ENCODE assay signal across 8 mouse cellular contexts in the genomic region with DNA sequence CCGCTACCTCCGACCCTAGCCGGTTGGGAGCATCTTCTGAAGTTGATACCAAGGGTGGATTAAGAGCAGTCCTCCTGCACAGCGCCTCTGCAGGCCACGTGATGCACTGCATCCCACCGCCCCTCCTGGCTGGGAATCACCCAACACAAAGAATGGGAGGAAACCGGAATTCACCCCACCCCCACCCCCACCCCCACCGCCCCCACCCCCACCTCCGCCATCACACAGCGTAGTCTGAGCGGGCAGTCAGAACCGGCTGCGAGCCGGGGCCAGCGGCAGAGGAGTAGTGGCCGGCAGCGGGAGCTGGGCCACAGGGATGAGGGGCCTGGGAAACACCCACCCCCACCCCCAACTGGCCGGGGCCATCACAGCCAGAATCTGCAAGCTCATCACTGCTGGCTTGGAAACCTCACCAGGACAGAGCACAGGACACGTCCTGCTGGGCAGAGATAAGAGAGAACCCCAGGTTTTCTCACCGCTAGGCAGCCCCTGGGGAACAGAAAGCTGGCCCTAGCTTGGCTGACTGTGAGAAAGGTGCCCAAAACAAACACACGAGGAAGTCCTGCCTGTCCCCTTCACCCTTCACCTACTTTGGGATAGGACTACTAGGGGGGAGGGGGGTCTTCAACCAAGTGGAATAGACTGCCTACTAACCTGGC.
A peak's percentile ranks its signal among the peaks of the same experiment; 100 is the strongest.
DNase-seq lines count a peak whose midpoint lies in the region; ATAC-seq lines count a peak whose summit lies in the region.

No protein-coding gene starts in this region.

- peak overlapping the region; percentile 59 for H3K4me2 ChIP-seq in embryonic facial prominence, embryonic 13.5 days
- peak overlapping the region; percentile 42 for H3K4me2 ChIP-seq in liver, embryonic 16.5 days (ENCODE audit: low read depth, low read length)
- peak overlapping the region; percentile 46 for H3K4me2 ChIP-seq in neural tube, embryonic 14.5 days (ENCODE audit: low read depth, low read length)

- peak overlapping the region; percentile 39 for H3K4me3 ChIP-seq in embryonic facial prominence, embryonic 13.5 days
- peak overlapping the region; percentile 51 for H3K4me3 ChIP-seq in heart, embryonic 10.5 days
- peak overlapping the region; percentile 11; the same call in 1 of the 2 replicates for H3K4me3 ChIP-seq in liver, embryonic 16.5 days (ENCODE audit: low read depth, low read length)
- peak overlapping the region; percentile 22 for H3K4me3 ChIP-seq in neural tube, embryonic 14.5 days (ENCODE audit: low read depth, low read length)

- H3K27ac ChIP-seq in embryonic facial prominence, embryonic 13.5 days, result no peak overlapping the region
- peak overlapping the region; percentile 89 for H3K27ac ChIP-seq in heart, embryonic 10.5 days
- H3K27ac ChIP-seq in liver, embryonic 16.5 days (ENCODE audit: low read length), result no peak overlapping the region
- no peak overlapping the region for H3K27ac ChIP-seq in neural tube, embryonic 14.5 days (ENCODE audit: low read depth, low read length)

- H3K4me1 ChIP-seq in embryonic facial prominence, embryonic 13.5 days, result peaks cover 27% of the 10 kb centered on the region
- H3K4me1 ChIP-seq in heart, embryonic 10.5 days, result peaks cover 62% of the 10 kb centered on the region
- H3K4me1 ChIP-seq in liver, embryonic 16.5 days (ENCODE audit: control insufficient read depth, low read depth, low read length), result no peaks in the 10 kb centered on the region; the same call in 1 of the 2 replicates
- H3K4me1 ChIP-seq in neural tube, embryonic 14.5 days (ENCODE audit: control insufficient read depth, insufficient read depth, low read length), result no peaks in the 10 kb centered on the region

- no peak for ATAC-seq in embryonic facial prominence, embryonic 13.5 days (ENCODE audit: insufficient number of reproducible peaks, insufficient read depth, low FRiP score, low TSS enrichment, low read depth)
- ATAC-seq in liver, embryonic 16.5 days (ENCODE audit: low read depth), result peak; percentile 11; the same call in 1 of the 2 replicates
- ATAC-seq in neural tube, embryonic 14.5 days (ENCODE audit: low read depth), result peak; percentile 82

- peaks cover 23% of the 10 kb centered on the region for H3K27me3 ChIP-seq in embryonic facial prominence, embryonic 13.5 days
- peaks cover 2% of the 10 kb centered on the region for H3K27me3 ChIP-seq in heart, embryonic 10.5 days (ENCODE audit: insufficient read depth, poor library complexity, severe bottlenecking)
- no peaks in the 10 kb centered on the region for H3K27me3 ChIP-seq in liver, embryonic 16.5 days (ENCODE audit: control insufficient read depth, insufficient read depth, low read depth, low read length)
- no peaks in the 10 kb centered on the region for H3K27me3 ChIP-seq in neural tube, embryonic 14.5 days (ENCODE audit: control insufficient read depth, insufficient read depth, low read length)

- peak; percentile 22 to 48 for DNase-seq in urinary bladder, adult 18-20 months (ENCODE audit: low spot score in 2 of 2)
- no peak for DNase-seq in urinary bladder, adult 2 months (ENCODE audit: low spot score)
- peak; percentile 95 for DNase-seq in heart, embryonic 10.5 days (ENCODE audit: low spot score)
- peak; percentile 81 for DNase-seq in kidney, adult 9 months
- peak; percentile 17 to 54 for DNase-seq in thymus, postnatal 10 days (ENCODE audit: low spot score in 2 of 2)

- WGBS in embryonic facial prominence, embryonic 13.5 days, result 2% methylated on average over 21 of the region's 21 CpGs
- WGBS in heart, embryonic 10.5 days, result 2% methylated on average over 21 of the region's 21 CpGs
- WGBS in liver, embryonic 16.5 days (ENCODE audit: insufficient replicate concordance), result 1% methylated on average over 21 of the region's 21 CpGs
- WGBS in neural tube, embryonic 14.5 days, result under 1% methylated on average over 20 of the region's 21 CpGs

- H3K9ac ChIP-seq in embryonic facial prominence, embryonic 13.5 days, result peak overlapping the region; percentile 73
- no peak overlapping the region for H3K9ac ChIP-seq in liver, embryonic 16.5 days (ENCODE audit: low read depth, low read length)
- peak overlapping the region; percentile 39 for H3K9ac ChIP-seq in neural tube, embryonic 14.5 days (replicated peaks; ENCODE audit: low read depth, low read length)

- no peaks in the 10 kb centered on the region for H3K36me3 ChIP-seq in embryonic facial prominence, embryonic 13.5 days
- H3K36me3 ChIP-seq in heart, embryonic 10.5 days, result no peaks in the 10 kb centered on the region
- H3K36me3 ChIP-seq in liver, embryonic 16.5 days (ENCODE audit: control insufficient read depth, insufficient read depth), result no peaks in the 10 kb centered on the region
- no peaks in the 10 kb centered on the region for H3K36me3 ChIP-seq in neural tube, embryonic 14.5 days (ENCODE audit: control insufficient read depth, insufficient read depth, low read length)

- H3K9me3 ChIP-seq in embryonic facial prominence, embryonic 13.5 days, result no peaks in the 10 kb centered on the region
- no peaks in the 10 kb centered on the region for H3K9me3 ChIP-seq in heart, embryonic 10.5 days
- no peaks in the 10 kb centered on the region for H3K9me3 ChIP-seq in liver, embryonic 16.5 days (replicated peaks; ENCODE audit: control insufficient read depth, low read length)
- H3K9me3 ChIP-seq in neural tube, embryonic 14.5 days (ENCODE audit: control insufficient read depth, low read length), result no peaks in the 10 kb centered on the region
